Mouse (Mus musculus) mouse trophoblast stem cell (cell line): ENCODE data around the gene Tnp1.

Experiments
- in situ Hi-C, 2 experiments: fragments of 300-500 bp; cut with MseI, MboI; formaldehyde crosslinking; loops; 2 replicates in 1 of 2; 3 replicates in 1 of 2; pipeline ENCODE4 v1.15.1; 2025

The Tnp1 gene

DNA sequence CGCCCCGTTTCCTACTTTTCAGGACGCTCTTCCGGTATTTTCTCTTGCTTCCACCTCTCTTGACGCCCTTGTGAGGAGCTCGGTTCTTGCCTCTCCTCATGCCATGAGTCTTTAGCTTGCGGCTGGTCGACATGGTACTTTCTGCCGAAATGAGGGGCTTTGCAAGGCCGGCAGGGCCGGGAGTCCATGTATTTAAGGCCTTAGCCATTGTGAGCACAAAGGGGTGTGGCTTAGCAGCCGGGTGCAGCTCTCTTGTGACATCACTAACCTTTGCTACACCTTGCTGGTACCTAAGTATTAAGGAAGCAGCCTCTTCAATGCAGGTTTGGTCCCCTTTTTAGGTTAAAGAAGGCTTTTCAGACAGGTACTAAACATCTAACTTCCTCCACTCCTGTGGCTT, at the start of gene Tnp1:
Gene Tnp1 (minus strand): TSS at position 179 of the 400 bp plus-strand sequence.
- in situ Hi-C loops: no loop called here

DNA sequence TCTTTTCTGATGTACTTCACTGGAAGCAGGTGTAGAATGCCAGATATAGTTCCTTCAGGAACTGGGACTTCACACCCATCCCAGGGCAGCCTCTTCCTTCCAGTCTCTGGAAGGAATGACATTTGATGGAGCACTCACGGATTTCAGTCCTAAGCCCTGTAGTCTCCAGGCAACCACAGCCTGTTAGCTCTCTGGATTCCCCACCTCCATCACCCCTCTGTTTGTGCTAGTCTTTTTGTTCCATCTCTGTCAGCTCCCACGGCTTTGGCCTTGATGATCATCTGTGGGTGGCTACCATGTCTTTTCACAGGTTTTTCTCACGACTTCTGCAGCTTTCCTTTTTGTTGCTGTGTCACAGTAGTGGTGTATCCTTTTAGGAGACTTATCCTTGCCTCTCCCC, 48.6 kb upstream of the Tnp1 start:
- in situ Hi-C loops: no loop called here

DNA sequence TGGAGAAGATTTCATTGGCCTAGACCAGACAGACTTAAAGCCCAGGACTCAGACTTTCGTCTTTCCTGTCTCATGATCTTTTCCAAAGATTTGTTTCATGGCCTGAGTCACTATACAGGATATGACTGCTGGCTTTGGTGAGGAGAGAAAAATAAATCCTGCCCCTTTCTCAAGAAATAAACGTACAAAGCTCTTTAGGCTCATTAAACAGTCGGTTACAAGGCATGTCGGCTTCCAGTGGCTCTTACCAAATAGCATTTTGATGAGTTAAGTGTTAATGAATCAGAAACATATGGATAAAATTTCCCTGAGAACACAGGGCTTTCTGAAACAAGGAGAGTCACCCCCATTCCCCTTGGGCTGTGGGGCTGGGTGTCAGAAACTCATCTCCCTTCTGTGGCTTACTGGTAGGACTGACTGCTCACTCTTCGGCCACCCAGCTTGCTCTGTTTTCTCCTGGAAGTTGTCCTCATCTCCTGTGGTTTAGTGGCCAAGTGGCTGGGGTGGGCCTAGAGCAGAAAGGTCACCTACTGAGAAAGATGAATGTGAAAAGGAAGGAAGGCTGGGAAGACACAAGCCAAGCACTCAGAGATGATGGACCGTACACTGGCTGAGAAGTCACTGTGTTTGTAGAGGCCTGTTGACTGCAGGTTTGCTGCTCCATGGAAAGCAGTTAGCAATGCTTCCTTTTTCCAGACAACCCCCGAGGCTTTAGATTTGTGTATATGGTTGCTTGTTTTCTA, 46.0 kb upstream of the Tnp1 start:
- in situ Hi-C loops: no loop called here

DNA sequence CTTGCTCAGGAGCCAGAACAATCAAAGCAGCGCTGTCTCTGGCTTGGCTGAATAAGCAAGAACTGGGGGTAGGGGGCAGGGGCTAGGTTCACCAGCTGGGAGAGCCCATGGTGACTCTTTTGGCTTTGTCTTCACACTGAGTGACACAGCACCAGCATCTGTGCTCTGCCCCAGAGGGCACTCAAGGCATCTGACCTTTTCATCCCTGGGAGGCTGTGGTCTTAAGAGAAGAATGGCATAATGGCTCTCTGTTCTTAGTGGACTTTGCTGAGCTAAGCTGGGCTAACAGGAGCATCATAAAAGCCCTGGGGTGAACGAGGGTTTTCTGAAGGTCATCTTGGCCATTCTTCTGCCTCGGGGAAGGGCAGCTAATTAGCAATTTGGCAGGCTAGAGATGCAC, 44.6 kb upstream of the Tnp1 start:
- in situ Hi-C loops: no loop called here

DNA sequence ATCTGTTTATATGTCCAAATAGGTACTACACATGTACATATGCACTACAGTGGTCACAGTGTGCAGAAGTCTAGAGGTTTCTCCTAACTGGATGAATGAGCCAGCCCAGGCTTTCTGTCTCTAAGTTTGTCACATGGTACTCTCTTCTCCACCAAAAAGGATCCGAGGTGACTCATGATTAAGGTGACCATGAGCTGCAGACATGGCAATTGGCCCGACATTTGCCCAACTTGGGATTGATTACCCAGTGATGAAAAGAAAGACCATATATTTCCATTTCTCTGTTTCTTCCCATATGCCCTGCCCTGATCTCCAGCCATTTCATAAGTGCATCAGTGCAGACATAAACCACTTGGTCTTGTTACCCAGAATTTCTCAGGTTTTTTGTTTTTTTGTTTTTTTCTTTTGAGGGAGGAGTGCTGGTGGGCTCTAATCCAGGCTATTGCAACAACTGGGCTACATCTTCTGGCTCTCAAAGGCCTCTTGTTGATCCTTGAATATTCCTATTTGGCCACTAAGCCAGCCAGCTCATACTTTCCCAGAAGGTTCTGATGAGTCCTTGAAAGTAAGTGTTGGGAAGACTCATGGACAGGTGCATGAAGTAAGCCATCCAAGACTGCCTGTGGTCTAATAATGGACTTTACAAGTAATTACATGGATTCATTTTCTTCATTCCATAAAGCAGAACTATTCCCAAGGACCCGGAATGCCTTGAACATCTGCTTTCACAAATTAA, 40.7 kb upstream of the Tnp1 start:
- in situ Hi-C loops: no loop called here

DNA sequence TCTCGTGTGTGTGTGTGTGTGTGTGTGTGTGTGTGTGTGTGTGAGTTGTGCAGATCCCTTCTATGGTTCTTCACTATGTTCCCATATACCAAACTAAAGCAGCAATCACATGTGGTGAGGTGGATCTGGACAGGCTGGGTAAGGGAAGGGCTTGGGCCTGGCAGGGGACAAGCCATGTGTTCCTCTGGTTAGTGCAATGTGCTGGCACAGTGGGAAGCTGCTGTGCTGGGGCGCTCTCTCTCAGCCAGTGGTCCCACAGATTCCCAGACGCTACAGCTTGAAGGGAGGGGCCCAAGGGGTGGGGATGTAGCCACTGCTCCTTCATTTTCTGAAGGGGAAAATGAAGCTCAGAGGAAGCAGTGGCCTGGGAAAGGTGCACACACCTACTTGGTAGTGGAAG, 40.1 kb upstream of the Tnp1 start:
- in situ Hi-C loops: no loop called here

DNA sequence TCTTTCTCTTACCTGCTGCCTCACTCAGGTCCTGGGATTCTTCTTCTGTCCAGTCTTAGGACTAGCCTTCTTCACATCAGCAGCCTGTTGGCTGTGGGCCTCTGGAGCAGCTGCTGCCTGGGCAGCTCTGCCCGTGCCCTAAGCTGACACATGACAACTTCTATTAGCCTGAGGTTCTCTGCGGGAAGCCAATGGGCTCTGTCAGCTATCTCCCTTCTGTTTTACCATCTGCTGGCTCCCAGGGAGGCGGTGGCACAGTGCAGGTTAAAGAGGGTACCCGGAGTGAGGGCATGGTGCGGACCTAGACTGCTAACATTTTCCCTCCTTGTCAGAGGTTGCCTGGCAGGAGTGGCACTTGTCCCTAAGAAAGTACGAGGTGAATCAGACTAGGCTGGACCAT, 39.5 kb upstream of the Tnp1 start:
- in situ Hi-C loops: no loop called here

DNA sequence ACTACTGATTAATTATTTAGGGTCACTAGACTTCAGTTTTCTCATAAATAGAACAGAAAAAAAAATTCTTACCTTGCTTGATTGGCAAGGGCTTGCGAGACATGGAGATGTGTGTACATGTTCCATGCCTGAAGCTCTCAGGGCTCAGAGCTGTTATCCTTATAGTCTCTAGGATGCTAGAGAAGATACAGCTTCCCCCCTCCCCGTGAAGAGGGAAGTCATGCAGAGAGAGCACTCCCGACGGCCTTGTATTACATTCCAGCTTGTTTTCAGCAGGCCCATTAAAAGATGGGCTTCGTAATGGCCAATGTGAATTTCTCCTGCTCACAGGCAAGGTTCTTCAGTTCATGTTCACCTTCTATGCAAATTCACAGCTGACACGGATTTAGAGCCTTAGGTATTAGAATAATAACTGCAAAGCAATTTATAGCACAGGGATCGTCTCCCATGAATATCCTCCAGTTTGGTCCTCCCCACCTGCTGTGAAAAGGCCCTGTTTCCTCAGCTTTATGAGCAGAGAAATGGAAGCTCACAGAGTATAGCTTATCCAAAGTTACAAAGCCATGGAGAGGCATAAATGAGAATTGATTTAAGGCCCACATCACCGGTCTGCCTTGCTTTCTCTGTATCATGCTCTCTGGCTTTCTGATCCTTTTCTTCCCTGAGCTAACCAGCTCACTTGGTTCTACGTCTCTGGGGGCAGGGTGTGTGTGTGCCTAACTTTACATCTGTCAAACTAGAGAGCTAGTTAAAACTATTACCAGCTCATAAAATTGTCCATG, 38.0 kb upstream of the Tnp1 start:
- in situ Hi-C loops: no loop called here

DNA sequence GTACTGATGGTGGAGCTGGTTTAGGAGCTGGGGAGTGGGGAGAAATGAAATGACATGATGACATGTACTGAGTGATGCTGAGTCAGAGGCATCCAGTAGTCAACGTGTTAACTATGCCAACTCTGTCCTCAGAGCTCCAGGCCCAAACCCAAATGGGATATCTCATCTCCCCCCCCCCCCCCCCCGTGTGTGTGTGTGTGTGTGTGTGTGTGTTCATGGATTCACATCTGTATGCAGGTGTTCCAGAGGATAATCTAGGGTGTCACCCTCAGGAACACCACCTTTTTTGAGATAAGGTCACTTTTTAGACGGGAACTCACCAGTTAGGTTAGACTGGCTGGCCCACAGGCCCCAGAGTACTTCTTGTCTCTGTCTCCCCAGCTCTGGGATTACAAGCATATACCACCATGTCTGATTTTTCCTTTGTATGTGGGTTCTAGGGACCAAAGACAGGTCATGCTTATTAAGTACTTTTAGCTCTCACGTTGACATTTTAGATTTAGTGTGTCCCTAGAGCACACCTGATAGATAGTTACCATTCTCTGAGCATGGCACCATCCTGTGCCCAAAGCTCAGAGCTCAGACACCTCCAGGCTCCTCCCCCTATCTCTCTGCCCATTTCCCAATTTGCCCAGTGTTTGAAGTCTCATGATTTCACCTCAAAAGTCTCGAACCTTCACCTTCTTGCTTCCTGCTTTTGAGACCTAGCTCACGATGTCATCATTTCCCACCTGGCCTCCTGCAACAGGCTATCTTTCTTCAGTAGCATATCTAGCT, 31.4 kb upstream of the Tnp1 start:
- in situ Hi-C loops: no loop called here

DNA sequence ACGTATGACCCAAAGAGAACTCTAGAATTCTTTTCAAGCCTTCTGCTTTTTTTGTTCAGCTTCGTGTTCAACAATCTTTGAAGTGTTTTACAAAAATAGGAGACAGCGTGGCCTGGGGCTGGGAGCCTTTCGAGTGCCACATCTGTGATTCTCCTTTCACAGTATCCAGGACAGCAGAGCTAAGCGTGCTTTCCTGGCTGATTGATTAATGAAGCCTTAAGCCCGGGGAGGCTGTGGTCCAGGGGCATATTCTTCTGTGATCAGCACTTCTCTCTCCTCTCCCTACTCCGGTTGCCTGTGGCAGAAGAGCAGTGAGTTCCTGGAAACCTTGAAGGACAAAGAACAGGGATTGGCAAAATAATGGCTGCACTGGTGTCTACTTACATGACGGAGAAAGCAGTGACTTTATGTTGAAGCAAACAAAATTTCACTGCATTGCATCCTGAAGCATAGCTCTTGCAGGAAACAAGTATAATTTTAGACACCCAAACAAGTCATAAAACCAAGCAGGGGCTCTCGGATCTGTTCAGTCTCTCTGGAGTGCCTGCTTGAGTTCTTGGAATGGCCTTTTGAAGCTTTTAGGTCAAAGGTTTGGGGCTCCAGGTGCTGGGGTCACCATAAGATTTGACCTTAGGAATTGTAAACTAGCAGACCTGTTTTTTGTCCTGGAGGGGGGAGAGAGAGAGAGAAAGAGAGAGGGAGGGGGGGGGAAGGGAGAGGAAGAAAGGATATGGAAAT, 30.4 kb upstream of the Tnp1 start:
- in situ Hi-C loops: no loop called here

DNA sequence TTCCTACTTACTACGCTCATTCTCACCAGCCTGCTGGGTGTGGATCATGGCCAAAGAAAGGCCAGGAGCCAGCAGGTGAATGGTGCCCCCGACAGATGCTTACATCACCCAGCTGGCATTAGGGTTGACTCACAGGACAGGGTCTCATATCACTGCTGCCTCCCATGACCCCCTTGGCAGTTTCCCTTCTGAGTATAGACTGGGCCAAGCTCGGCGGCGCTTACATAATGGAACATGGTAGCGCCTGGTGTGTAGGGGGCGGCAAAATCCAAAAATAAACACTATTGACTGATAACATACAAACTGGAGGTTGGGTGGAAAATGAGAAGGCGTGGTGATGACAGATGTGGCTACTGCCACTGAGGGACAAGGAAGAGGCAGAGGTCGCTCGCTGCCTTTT, 28.0 kb upstream of the Tnp1 start:
- in situ Hi-C loops: no loop called here

DNA sequence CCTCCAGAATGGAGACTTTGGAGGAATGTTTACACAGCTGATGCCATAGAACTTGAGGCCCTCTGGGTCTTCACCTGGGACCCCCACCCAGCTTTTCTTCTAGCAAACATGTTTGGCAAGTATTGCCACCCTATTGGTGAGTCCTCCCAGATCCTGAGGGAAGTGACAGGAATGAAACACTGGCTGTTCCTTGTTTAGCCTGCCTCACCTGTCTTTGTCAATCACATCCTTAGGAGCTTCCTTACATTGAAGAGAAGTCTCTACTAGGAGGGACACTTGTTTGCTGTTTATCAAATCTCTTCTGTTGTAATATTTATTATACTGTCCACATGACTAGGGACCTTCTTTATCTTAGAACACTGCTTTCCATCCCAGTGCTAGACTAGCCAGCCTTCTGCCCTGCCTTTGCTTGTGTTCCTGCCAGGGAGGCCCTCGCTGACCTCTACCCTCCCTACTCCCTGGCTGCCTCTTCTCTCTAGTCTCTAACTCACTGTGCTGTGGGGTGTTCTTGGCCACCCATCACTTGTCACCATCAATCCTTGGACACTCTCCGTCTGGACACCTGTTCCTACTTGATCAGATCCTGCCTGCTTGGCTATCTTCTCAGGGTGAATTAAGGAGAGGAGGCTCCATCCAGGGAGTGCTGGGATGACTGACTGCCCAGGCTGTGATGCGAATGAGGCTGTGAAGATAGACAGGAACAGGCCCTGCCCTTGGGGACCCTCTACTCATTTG, 25.1 kb upstream of the Tnp1 start:
- in situ Hi-C loops: no loop called here

DNA sequence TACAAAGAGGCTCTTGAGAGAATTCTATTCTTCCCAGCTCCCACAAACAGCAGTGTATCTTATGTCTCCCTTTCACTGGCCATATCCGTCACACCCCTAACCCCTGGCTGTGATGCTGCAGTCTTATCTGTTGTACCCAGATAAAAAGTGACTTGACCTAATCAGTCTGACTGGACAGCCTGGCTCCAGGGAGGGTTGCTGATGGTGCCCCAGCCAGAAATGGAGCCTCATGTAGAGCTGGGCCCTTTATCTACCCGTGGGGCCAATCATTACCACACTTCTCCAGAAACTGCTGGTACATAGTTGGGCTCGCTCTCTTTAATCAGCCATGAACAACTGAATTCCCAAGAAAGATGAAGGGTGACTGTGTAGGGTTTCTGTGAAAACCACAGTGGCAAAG, 22.8 kb upstream of the Tnp1 start:
- in situ Hi-C loops: no loop called here

DNA sequence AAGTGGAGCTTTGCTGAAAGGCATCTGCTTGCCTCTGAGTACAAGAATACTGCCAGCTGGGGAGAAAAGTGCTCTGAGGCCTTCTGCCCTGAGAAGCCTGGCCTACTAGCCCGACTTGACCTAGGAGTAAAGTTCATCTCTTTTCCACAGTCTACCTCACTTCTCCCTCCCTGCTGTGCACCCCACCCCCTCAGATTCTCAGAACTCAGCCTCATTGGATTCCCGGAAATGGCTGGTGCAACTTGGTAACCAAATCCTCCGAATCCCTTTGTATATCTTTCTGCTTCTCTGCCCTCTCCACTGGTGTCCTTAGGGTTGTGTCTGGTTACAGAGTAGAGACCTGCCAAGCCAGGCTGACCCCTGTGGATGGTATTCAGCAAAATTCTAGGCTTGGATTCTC, 20.8 kb upstream of the Tnp1 start:
- in situ Hi-C loops: no loop called here

DNA sequence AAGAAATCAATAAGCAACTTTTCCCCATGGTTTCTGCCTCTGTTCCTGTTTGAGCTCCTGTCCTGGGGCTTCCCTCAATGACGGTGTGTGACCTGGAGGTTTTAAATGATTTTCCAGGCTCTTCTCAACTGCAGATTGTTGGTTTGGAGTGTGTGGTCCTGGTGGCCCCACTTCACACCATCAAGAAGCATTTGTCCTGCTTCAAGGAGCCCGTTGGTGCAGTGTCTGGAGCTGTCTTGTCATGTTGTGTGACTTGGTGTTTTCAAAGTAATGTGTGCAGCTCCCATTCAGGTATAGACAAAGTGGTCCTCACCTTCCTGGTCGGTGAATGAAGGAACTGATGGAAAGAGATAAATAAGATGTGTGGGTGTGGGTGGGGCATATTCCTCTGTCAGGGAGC, 20.0 kb upstream of the Tnp1 start:
- in situ Hi-C loops: no loop called here

DNA sequence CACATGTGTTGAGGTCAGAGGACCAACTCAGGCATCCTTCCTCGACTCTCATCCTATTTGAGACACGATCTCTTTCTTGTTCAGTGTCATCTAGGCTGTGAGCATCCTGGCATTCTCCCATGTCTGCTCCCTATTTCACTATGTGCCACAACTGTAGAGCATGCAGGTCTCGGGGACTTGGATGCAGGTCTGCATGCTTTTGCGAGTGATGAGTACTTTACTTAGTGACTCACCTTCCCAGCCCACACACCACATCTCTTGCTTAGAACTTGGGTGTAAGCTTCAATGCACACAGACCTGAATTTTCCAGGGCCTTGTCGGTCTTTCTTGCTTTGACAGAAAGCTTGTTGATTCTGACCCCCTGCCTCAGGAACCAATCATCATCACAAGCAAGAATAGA, 16.8 kb upstream of the Tnp1 start:
- in situ Hi-C loops: no loop called here

DNA sequence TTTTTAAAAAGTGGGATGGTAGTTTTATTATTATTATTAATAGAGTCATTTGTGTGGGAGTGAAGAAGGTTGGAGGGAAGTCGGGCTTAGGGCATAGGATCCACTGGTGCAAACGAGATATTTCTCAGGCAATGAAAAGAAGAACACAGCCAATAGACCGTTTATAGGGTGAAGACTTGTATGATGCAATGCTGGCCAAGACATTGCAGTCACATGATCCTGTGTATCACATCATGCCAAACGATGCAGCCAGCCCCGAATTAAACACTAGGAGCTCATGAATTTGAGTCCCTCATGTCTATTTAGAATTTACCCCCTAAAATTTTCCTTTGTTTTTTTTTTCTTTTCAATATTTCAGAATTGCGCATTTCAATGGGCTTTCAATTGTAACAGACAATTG, 13.0 kb upstream of the Tnp1 start:
- in situ Hi-C loops: no loop called here

DNA sequence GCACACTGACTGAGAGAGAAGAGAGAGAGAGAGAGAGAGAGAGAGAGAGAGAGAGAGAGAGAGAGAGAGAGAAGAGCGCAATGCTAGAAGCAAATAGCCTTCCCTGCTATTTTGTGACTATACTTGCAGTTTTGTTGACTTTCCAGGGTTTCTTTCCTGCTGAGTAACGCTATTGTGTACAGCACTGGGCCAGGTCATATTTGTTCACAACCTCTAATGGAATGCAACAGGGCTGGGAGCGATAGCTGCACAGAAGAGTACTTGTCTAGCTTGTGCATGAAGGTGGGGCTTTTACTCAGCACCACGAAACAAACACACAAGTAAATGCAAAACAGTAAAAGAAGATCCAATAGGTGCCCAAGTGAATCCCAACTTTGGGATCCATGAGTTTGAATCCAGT, 11.7 kb upstream of the Tnp1 start:
- in situ Hi-C loops: no loop called here

DNA sequence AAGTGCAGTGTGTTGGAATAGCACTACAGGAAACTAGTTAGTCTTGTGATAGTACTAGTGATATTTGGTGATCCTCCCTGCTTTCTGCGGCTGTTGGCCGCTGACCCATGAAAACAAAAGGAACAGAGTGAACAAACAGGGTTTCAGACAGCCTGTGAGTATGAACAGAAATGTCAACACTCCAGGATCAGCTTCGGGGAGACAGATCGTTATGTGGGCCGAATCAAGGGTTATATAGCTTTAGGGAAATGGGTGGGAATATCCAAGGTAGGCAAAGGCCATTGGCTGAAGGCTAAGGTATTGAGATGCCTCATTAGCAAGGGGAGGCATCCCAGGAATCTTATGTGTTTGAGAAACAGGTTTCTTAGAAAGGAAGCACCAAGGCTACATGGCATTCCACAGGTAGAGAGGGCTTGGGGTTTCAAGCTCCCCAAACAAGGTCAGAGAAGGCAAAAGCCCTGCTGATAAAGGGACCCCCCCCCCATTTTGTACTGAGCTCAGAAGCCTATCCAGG, 11.1 kb upstream of the Tnp1 start:
- in situ Hi-C loops: no loop called here

DNA sequence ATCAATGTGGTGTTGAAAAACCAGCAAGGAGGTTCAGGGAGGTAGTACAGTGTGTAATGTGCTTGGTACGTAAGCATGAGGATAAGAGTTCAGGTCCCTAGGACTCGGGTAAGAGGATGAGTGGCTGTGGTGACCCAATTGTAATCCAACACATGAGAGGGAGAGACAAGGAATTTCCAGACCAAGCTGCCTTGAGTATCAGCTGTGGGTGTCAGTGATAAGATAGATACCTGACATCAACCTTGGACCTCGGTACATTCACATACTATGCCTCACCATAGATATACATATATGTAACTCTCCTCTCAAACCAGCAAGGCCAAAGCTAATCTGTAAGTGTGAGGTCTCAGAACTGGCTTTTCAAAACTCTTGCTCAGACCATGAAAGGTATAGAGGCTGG, 10.4 kb upstream of the Tnp1 start:
- in situ Hi-C loops: no loop called here
